Mouse (Mus musculus): Measurements from ENCODE around the gene Auts2. TPM values are rescaled to one million over a fixed set of nuclear protein-coding genes. Genes with fewer than 3 reads are reported as not detected.

Auts2 gene
- total and polyA plus RNA-seq, 2 experiments from 2014 or later = 6.8 to 12.1 TPM

DNA sequence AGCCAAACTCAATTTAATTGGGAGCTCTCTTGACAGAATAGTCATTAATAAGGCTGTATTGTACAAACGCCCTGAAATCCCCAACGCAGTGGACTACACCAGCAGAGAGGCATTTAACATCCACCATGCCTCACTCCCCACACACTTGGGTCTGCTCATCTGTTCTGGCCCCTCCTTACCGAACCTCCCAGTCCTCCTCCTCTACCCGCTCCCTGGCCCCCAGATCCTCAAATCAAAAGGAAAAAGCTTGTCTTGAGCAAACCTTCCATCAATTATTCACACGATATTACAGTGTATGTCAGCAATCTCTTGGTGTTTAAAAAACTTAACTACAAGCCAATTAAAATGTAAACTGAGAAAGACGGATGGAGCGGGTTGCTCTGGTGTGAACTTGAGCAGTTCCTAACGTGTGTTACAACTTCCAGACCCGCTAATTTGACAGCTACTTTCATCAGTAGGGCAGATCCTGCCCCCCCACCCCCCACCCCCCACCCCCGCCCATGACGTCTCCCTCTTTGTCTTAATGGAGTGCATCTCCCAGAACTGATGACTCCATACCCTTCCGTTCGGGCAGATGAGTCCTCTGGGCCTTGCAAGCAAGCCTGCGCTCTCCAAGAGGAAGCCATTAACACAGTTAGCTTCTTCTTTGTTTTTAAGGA is 703.4 kb downstream of the Auts2 start:
- Histone ChIP-seq H3K4me3 (ENCODE audit: low read depth, low read length) (no peak overlapping the region), H3K27me3 (ENCODE audit: control insufficient read depth, insufficient read depth, low read length) (no peaks in the 10 kb centered on the region), H3K9ac (replicated peaks; ENCODE audit: low read depth, low read length) (no peak overlapping the region), H3K4me1 (ENCODE audit: control insufficient read depth, insufficient read depth) (no peaks in the 10 kb centered on the region), H3K9me3 (replicated peaks; ENCODE audit: control insufficient read depth, low read length) (no peaks in the 10 kb centered on the region), H3K4me2 (ENCODE audit: low read depth, low read length) (no peak overlapping the region), H3K36me3 (replicated peaks; ENCODE audit: control insufficient read depth, insufficient read depth, low read length) (no peaks in the 10 kb centered on the region), H3K27ac (ENCODE audit: low read depth) (no peak overlapping the region)
- TF ChIP-seq CTCF (IDR thresholded peaks at IDR 0.05; ENCODE audit: low read depth) (no peak), EP300 (IDR thresholded peaks at IDR 0.05; ENCODE audit: low read depth) (no peak)
- ATAC-seq (ENCODE audit: insufficient read depth, low read depth) = no peak
- no peak for DNase-seq (ENCODE audit: low spot score)
- WGBS = 69% methylated on average over 14 of the region's 14 CpGs

GRCm38 (mm10) chr5:131839023-131839422 is 704.1 kb downstream of the Auts2 start:
- Histone ChIP-seq H3K9ac (replicated peaks; ENCODE audit: low read depth, low read length) (no peak overlapping the region), H3K36me3 (replicated peaks; ENCODE audit: control insufficient read depth, insufficient read depth, low read length) (no peaks in the 10 kb centered on the region), H3K4me2 (ENCODE audit: low read depth, low read length) (no peak overlapping the region), H3K27ac (ENCODE audit: low read depth) (no peak overlapping the region), H3K4me3 (ENCODE audit: low read depth, low read length) (no peak overlapping the region), H3K27me3 (ENCODE audit: control insufficient read depth, insufficient read depth, low read length) (no peaks in the 10 kb centered on the region), H3K4me1 (ENCODE audit: control insufficient read depth, insufficient read depth) (no peaks in the 10 kb centered on the region), H3K9me3 (replicated peaks; ENCODE audit: control insufficient read depth, low read length) (no peaks in the 10 kb centered on the region)
- WGBS = 69% methylated on average over 10 of the region's 10 CpGs
- ATAC-seq (ENCODE audit: insufficient read depth, low read depth) (no peak), DNase-seq (ENCODE audit: low spot score) (no peak)
- TF ChIP-seq CTCF (IDR thresholded peaks at IDR 0.05; ENCODE audit: low read depth) = no peak
- no peak for TF ChIP-seq EP300 (IDR thresholded peaks at IDR 0.05; ENCODE audit: low read depth)

GRCm38 (mm10) chr5:131838064-131838463 is 705.1 kb downstream of the Auts2 start:
- ATAC-seq (ENCODE audit: insufficient read depth, low read depth) (no peak), DNase-seq (ENCODE audit: low spot score) (no peak)
- Histone ChIP-seq H3K4me2 (ENCODE audit: low read depth, low read length) (no peak overlapping the region), H3K27ac (ENCODE audit: low read depth) (no peak overlapping the region), H3K36me3 (replicated peaks; ENCODE audit: control insufficient read depth, insufficient read depth, low read length) (no peaks in the 10 kb centered on the region), H3K9ac (replicated peaks; ENCODE audit: low read depth, low read length) (no peak overlapping the region), H3K4me3 (ENCODE audit: low read depth, low read length) (no peak overlapping the region), H3K9me3 (replicated peaks; ENCODE audit: control insufficient read depth, low read length) (no peaks in the 10 kb centered on the region), H3K27me3 (ENCODE audit: control insufficient read depth, insufficient read depth, low read length) (no peaks in the 10 kb centered on the region), H3K4me1 (ENCODE audit: control insufficient read depth, insufficient read depth) (no peaks in the 10 kb centered on the region)
- WGBS = 80% methylated on average over 6 of the region's 6 CpGs
- TF ChIP-seq CTCF (IDR thresholded peaks at IDR 0.05; ENCODE audit: low read depth) = no peak
- no peak for TF ChIP-seq EP300 (IDR thresholded peaks at IDR 0.05; ENCODE audit: low read depth)

GRCm38 (mm10) chr5:131836014-131836735 is 707.0 kb downstream of the Auts2 start:
- DNase-seq (ENCODE audit: low spot score) (no peak), ATAC-seq (ENCODE audit: insufficient read depth, low read depth) (no peak)
- H3K36me3 ChIP-seq (replicated peaks; ENCODE audit: control insufficient read depth, insufficient read depth, low read length) = no peaks in the 10 kb centered on the region
- no peak overlapping the region for H3K27ac ChIP-seq (ENCODE audit: low read depth)
- no peaks in the 10 kb centered on the region for H3K27me3 ChIP-seq (ENCODE audit: control insufficient read depth, insufficient read depth, low read length)
- H3K9me3 ChIP-seq (replicated peaks; ENCODE audit: control insufficient read depth, low read length) = no peaks in the 10 kb centered on the region
- TF ChIP-seq CTCF (IDR thresholded peaks at IDR 0.05; ENCODE audit: low read depth) (no peak), EP300 (IDR thresholded peaks at IDR 0.05; ENCODE audit: low read depth) (no peak)
- no peak overlapping the region for H3K4me3 ChIP-seq (ENCODE audit: low read depth, low read length)
- no peaks in the 10 kb centered on the region for H3K4me1 ChIP-seq (ENCODE audit: control insufficient read depth, insufficient read depth)
- no peak overlapping the region for H3K4me2 ChIP-seq (ENCODE audit: low read depth, low read length)
- WGBS = 66% methylated on average over 6 of the region's 6 CpGs
- no peak overlapping the region for H3K9ac ChIP-seq (replicated peaks; ENCODE audit: low read depth, low read length)

GRCm38 (mm10) chr5:131832891-131833876 is 710.0 kb downstream of the Auts2 start:
- no peak overlapping the region for H3K27ac ChIP-seq (ENCODE audit: low read depth)
- ATAC-seq (ENCODE audit: insufficient read depth, low read depth) (no peak), DNase-seq (ENCODE audit: low spot score) (no peak)
- no peaks in the 10 kb centered on the region for H3K9me3 ChIP-seq (replicated peaks; ENCODE audit: control insufficient read depth, low read length)
- no peaks in the 10 kb centered on the region for H3K4me1 ChIP-seq (ENCODE audit: control insufficient read depth, insufficient read depth)
- H3K27me3 ChIP-seq (ENCODE audit: control insufficient read depth, insufficient read depth, low read length) = no peaks in the 10 kb centered on the region
- H3K36me3 ChIP-seq (replicated peaks; ENCODE audit: control insufficient read depth, insufficient read depth, low read length) = no peaks in the 10 kb centered on the region
- H3K4me2 ChIP-seq (ENCODE audit: low read depth, low read length) = no peak overlapping the region
- 64% methylated on average over 19 of the region's 19 CpGs for WGBS
- H3K9ac ChIP-seq (replicated peaks; ENCODE audit: low read depth, low read length) = no peak overlapping the region
- TF ChIP-seq CTCF (IDR thresholded peaks at IDR 0.05; ENCODE audit: low read depth) (no peak), EP300 (IDR thresholded peaks at IDR 0.05; ENCODE audit: low read depth) (no peak)
- H3K4me3 ChIP-seq (ENCODE audit: low read depth, low read length) = no peak overlapping the region
